Comparison of ENCODE assay signal across 13 mouse cellular contexts in genomic region chr9:70934587-70935295, GRCm38 (mm10). TPM values are rescaled to one million over a fixed set of nuclear protein-coding genes. Genes with fewer than 3 reads are reported as not detected.
"Had no signal": no experiment of that assay in that cellular context is flagged by ENCODE, and none has a peak within 500 bp of the region (broad histone marks: within the 10 kb centered on the region; RNA-seq: fewer than 3 reads in every experiment).

No protein-coding gene starts in this region.

- H3K4me3 ChIP-seq: limb, embryonic 15.5 days; lung, embryonic 15.5 days; midbrain, embryonic 13.5 days had no signal

- H3K27me3 ChIP-seq: limb, embryonic 15.5 days; lung, embryonic 15.5 days; midbrain, embryonic 13.5 days had no signal

- H3K9ac ChIP-seq: limb, embryonic 15.5 days; lung, embryonic 15.5 days; midbrain, embryonic 13.5 days had no signal

- H3K4me2 ChIP-seq: limb, embryonic 15.5 days; lung, embryonic 15.5 days; midbrain, embryonic 13.5 days had no signal

- ATAC-seq: hindbrain, postnatal 0 days; midbrain, embryonic 13.5 days had no signal

- H3K36me3 ChIP-seq: limb, embryonic 15.5 days; lung, embryonic 15.5 days; midbrain, embryonic 13.5 days had no signal

- H3K4me1 ChIP-seq: limb, embryonic 15.5 days; lung, embryonic 15.5 days; midbrain, embryonic 13.5 days had no signal

- DNase-seq: kidney, postnatal 25 days; layer of hippocampus, adult 9-11 months; layer of hippocampus, postnatal 36 days; lung, postnatal 36 days; right cerebral cortex, adult 18-20 months; right cerebral cortex, postnatal 25 days; thymus, postnatal 36 days had no signal

- H3K9me3 ChIP-seq: limb, embryonic 15.5 days; lung, embryonic 15.5 days; midbrain, embryonic 13.5 days had no signal

- H3K27ac ChIP-seq: hindbrain, postnatal 0 days; limb, embryonic 15.5 days; lung, embryonic 15.5 days; midbrain, embryonic 13.5 days had no signal

RNA-seq across cellular contexts. Expression of gene Lipc, which starts 17.3 kb away (rescaled TPM):
- polyA plus RNA-seq: intestine, embryonic 14.5 days; midbrain, embryonic 13.5 days; midbrain, postnatal 0 days had no signal
